In genomic region chr17:56406878-56407277, GRCm38 (mm10) we compare ENCODE assay signal across 11 mouse cellular contexts.
DNase-seq lines count a peak whose midpoint lies in the region; ATAC-seq and TF ChIP-seq lines count a peak whose summit lies in the region.
"Had no signal": no experiment of that assay in that cellular context is flagged by ENCODE, and none has a peak within 500 bp of the region (broad histone marks: within the 10 kb centered on the region; RNA-seq: fewer than 3 reads in every experiment).

No protein-coding gene starts in this region.

- TF ChIP-seq EP300 in MEL (IDR thresholded peaks at IDR 0.05; ENCODE audit: low read depth in 1 of 2, low read length in 2 of 2), result no peak

- ATAC-seq in forebrain, embryonic 15.5 days (replicated peaks), result no peak
- ATAC-seq in limb, embryonic 15.5 days (ENCODE audit: insufficient number of reproducible peaks, low FRiP score, low TSS enrichment, low read depth), result no peak
- no peak for ATAC-seq in erythroid progenitor cell, adult 5-6 weeks (replicated peaks; ENCODE audit: low FRiP score, poor library complexity, severe bottlenecking)

- no peak for TF ChIP-seq RAD21 in MEL (IDR thresholded peaks at IDR 0.05; ENCODE audit: low read depth, low read length)

- peak overlapping the region; percentile 72 for H3K27ac ChIP-seq in heart, embryonic 10.5 days
- H3K27ac ChIP-seq in MEL (ENCODE audit: control insufficient read depth, low read depth, low read length), result no peak overlapping the region
- peak overlapping the region; percentile 41 for H3K27ac ChIP-seq in forebrain, embryonic 15.5 days (replicated peaks)
- H3K27ac ChIP-seq in limb, embryonic 15.5 days, result peak overlapping the region; percentile 43
- H3K27ac ChIP-seq: macrophage; neural tube, embryonic 12.5 days had no signal

- WGBS in heart, embryonic 10.5 days, result 50% methylated on average over 4 of the region's 4 CpGs
- WGBS in forebrain, embryonic 15.5 days, result 39% methylated on average over 4 of the region's 4 CpGs
- WGBS in limb, embryonic 15.5 days, result 61% methylated on average over 4 of the region's 4 CpGs

- H3K4me1 ChIP-seq in heart, embryonic 10.5 days, result peaks cover 36% of the 10 kb centered on the region
- peaks cover 0 to 24% of the 10 kb centered on the region in 2 experiments; a peak in 2 of 4 replicates for H3K4me1 ChIP-seq in MEL (ENCODE audit: control insufficient read depth in 1 of 2, insufficient read depth in 2 of 2, low read length in 2 of 2)
- peaks cover 30% of the 10 kb centered on the region for H3K4me1 ChIP-seq in forebrain, embryonic 15.5 days
- H3K4me1 ChIP-seq in limb, embryonic 15.5 days, result peaks cover 16% of the 10 kb centered on the region

- H3K4me3 ChIP-seq in heart, embryonic 10.5 days, result peak overlapping the region; percentile 16; the same call in 1 of the 2 replicates
- H3K4me3 ChIP-seq in MEL (ENCODE audit: control insufficient read depth in 1 of 2, insufficient read depth in 1 of 2, low read depth in 2 of 2, low read length in 2 of 2), result no peak overlapping the region
- H3K4me3 ChIP-seq in forebrain, embryonic 15.5 days, result no peak overlapping the region
- H3K4me3 ChIP-seq in limb, embryonic 15.5 days, result no peak overlapping the region
- H3K4me3 ChIP-seq: neural tube, embryonic 12.5 days had no signal

- intact Hi-C loops in heart, postnatal 36 days (cut with DNase I), result no loop called here

- no peaks in the 10 kb centered on the region for H3K9me3 ChIP-seq in heart, embryonic 10.5 days
- H3K9me3 ChIP-seq in MEL (replicated peaks; ENCODE audit: insufficient read depth, low read length), result no peaks in the 10 kb centered on the region
- no peaks in the 10 kb centered on the region for H3K9me3 ChIP-seq in forebrain, embryonic 15.5 days
- no peaks in the 10 kb centered on the region for H3K9me3 ChIP-seq in limb, embryonic 15.5 days
- H3K9me3 ChIP-seq: neural tube, embryonic 12.5 days had no signal

- H3K36me3 ChIP-seq in heart, embryonic 10.5 days, result peaks cover 47% of the 10 kb centered on the region
- H3K36me3 ChIP-seq in MEL (ENCODE audit: control insufficient read depth in 1 of 2, insufficient read depth in 2 of 2, low read length in 2 of 2), result peaks cover 0 to 10% of the 10 kb centered on the region in 2 experiments; a peak in 3 of 4 replicates
- H3K36me3 ChIP-seq in forebrain, embryonic 15.5 days, result peaks cover 46% of the 10 kb centered on the region
- peaks cover 48% of the 10 kb centered on the region for H3K36me3 ChIP-seq in limb, embryonic 15.5 days

- no peaks in the 10 kb centered on the region for H3K79me2 ChIP-seq in MEL (ENCODE audit: control insufficient read depth, insufficient read depth, low read length, poor library complexity)

- TF ChIP-seq CTCF in MEL (IDR thresholded peaks at IDR 0.05 in 2 of 3, conservative IDR thresholded peaks at IDR 0.05 in 1 of 3; ENCODE audit: control insufficient read depth in 1 of 3, insufficient read depth in 1 of 3, low read depth in 2 of 3, low read length in 3 of 3, poor library complexity in 1 of 3, severe bottlenecking in 1 of 3), result no peak

- H3K9ac ChIP-seq in MEL (ENCODE audit: control insufficient read depth, low read depth, low read length, poor library complexity, severe bottlenecking), result no peak overlapping the region
- H3K9ac ChIP-seq in forebrain, embryonic 15.5 days (replicated peaks), result no peak overlapping the region
- no peak overlapping the region for H3K9ac ChIP-seq in limb, embryonic 15.5 days
- H3K9ac ChIP-seq: neural tube, embryonic 12.5 days had no signal

- DNase-seq in heart, embryonic 10.5 days (ENCODE audit: low spot score), result no peak
- no peak for DNase-seq in heart, postnatal 36 days
- no peak for DNase-seq in MEL (ENCODE audit: low read depth, low spot score)
- no peak for DNase-seq in gastrocnemius, postnatal 10 days
- no peak for DNase-seq in cerebellum, postnatal 4 days (ENCODE audit: low spot score in 2 of 2)
- DNase-seq: cerebellum, adult 9-11 months had no signal

- no peaks in the 10 kb centered on the region for H3K27me3 ChIP-seq in heart, embryonic 10.5 days (ENCODE audit: insufficient read depth, poor library complexity, severe bottlenecking)
- no peaks in the 10 kb centered on the region for H3K27me3 ChIP-seq in MEL (ENCODE audit: control insufficient read depth in 1 of 2, insufficient read depth in 2 of 2, low read length in 2 of 2)
- H3K27me3 ChIP-seq in forebrain, embryonic 15.5 days, result no peaks in the 10 kb centered on the region
- H3K27me3 ChIP-seq in limb, embryonic 15.5 days, result no peaks in the 10 kb centered on the region
- H3K27me3 ChIP-seq: neural tube, embryonic 12.5 days had no signal

- H3K4me2 ChIP-seq in forebrain, embryonic 15.5 days (replicated peaks), result no peak overlapping the region
- no peak overlapping the region for H3K4me2 ChIP-seq in limb, embryonic 15.5 days
- H3K4me2 ChIP-seq: neural tube, embryonic 12.5 days had no signal

- TF ChIP-seq POLR2A in MEL (IDR thresholded peaks at IDR 0.05; ENCODE audit: control insufficient read depth in 1 of 2, insufficient read depth in 1 of 2, low read depth in 1 of 2, low read length in 2 of 2, poor library complexity in 1 of 2), result no peak

TF ChIP-seq in MEL, 35 proteins besides CTCF, POLR2A, EP300 and RAD21:
- TF ChIP-seq USF1 (IDR thresholded peaks at IDR 0.05; ENCODE audit: low read depth, low read length) (no peak), GATA1 (IDR thresholded peaks at IDR 0.05; ENCODE audit: low read depth, low read length) (0 out of 2 replicates have a peak, but pooled peaks have one; percentile 12)
TF ChIP-seq in MEL: peak in this region for 1.
